Mouse (Mus musculus): ENCODE measurements around the gene Cdh5.

Gene Cdh5

GRCm38 (mm10) chr8:104188459-104188858 is 87.0 kb downstream of the Cdh5 start:
- in situ Hi-C loops (cut with MseI, MboI): no loop called here

DNA sequence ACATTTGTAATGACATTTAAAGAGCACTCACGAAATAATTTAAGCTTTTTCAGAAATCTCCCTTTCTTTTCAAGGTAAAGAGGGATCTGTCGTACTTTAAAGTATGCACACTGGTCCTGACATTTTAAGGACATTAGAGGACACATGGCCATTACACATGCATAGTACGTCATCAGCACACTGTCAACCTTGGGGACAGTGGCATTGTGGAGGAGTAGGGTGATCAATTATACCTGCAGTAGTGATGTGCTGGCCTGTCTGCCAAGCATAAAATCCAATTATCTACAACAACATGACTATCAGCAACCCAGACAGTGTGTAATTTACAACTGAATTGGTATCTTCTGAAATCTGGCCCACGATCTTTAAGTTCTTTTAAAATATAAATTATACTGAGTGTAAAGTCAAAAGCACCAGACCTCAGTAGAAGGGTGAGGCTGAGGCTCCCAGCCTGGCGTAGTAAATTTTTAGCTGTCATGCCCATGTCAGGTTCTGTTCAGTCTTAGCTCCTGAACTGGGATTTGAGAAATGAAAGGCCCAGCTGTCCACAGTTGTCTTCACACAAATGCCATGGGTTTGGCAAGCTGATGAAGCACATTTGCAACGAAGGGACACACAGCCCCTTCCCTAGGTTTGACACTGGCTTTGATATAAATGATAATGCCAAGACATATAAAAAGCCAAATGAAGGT is 89.5 kb downstream of the Cdh5 start:
- in situ Hi-C loops (cut with MseI, MboI): no loop called here

GRCm38 (mm10) chr8:104191496-104191895 is 90.1 kb downstream of the Cdh5 start:
- in situ Hi-C loops (cut with MseI, MboI): no loop called here
